ENCODE assay signal across 30 mouse cellular contexts in genomic region chr11:31736556-31737089, GRCm38 (mm10).
DNase-seq lines count a peak whose midpoint lies in the region; TF ChIP-seq lines count a peak whose summit lies in the region.
"Had no signal": no experiment of that assay in that cellular context is flagged by ENCODE, and none has a peak within 500 bp of the region (broad histone marks: within the 10 kb centered on the region; RNA-seq: fewer than 3 reads in every experiment).

No protein-coding gene starts in this region.

- peak; percentile 35 to 82 for DNase-seq in adrenal gland, adult (ENCODE audit: inconsistent age in 2 of 2, low spot score in 1 of 2)
- no peak for DNase-seq in adrenal gland, postnatal 4 days (ENCODE audit: low spot score in 2 of 2)
- no peak for DNase-seq in layer of hippocampus, adult 2 months (ENCODE audit: low spot score in 2 of 2)
- no peak for DNase-seq in layer of hippocampus, adult 18-20 months (ENCODE audit: low spot score in 2 of 2)
- peak; percentile 48 to 54 for DNase-seq in adrenal gland, postnatal 36 days
- DNase-seq in retina, embryonic 14.5 days (ENCODE audit: low spot score) = no peak
- no peak for DNase-seq in frontal cortex, adult 2 months (ENCODE audit: extremely low spot score in 1 of 2, low spot score in 1 of 2)
- DNase-seq: cerebellum, adult 8-10 months; cerebellum, postnatal 25 days; gastrocnemius, postnatal 25 days; heart, postnatal 4 days; kidney, adult 11 months; kidney, postnatal 36 days; layer of hippocampus, postnatal 36 days; lung, adult 2 months; lung, postnatal 14 days; retina, postnatal 1 day; right cerebral cortex, postnatal 14 days; thymus, postnatal 14 days had no signal

- H3K27ac ChIP-seq in layer of hippocampus, adult 2 months = peak overlapping the region; percentile 62; the same call in 1 of the 2 replicates
- H3K27ac ChIP-seq: embryonic facial prominence, embryonic 10.5 days; embryonic facial prominence, embryonic 15.5 days; forebrain, embryonic 13.5 days; hindbrain, embryonic 14.5 days; limb, embryonic 10.5 days; limb, embryonic 15.5 days; liver, embryonic 14.5 days; midbrain, embryonic 12.5 days; neural tube, embryonic 12.5 days; stomach, embryonic 15.5 days had no signal

- H3K4me3 ChIP-seq in layer of hippocampus, adult 2 months = no peak overlapping the region
- H3K4me3 ChIP-seq: embryonic facial prominence, embryonic 10.5 days; embryonic facial prominence, embryonic 15.5 days; forebrain, embryonic 13.5 days; limb, embryonic 10.5 days; limb, embryonic 15.5 days; midbrain, embryonic 12.5 days; myocyte; neural tube, embryonic 12.5 days; stomach, embryonic 15.5 days had no signal

- no peak for TF ChIP-seq CTCF in layer of hippocampus, adult 2 months (conservative IDR thresholded peaks at IDR 0.05)

Comparison
In these comparisons a context has a peak if more than half of its experiments do, and no peak if none do; other contexts are left out.
1. DNase-seq: peak in adrenal gland, adult (2 of 2) and adrenal gland, postnatal 36 days (2 of 2); none in adrenal gland, postnatal 4 days (0 of 2), layer of hippocampus, adult 2 months (0 of 2), layer of hippocampus, adult 18-20 months (0 of 2), retina, embryonic 14.5 days (single experiment) and frontal cortex, adult 2 months (0 of 2).